Mouse (Mus musculus) ES-Bruce4 (cell line): Measurements from ENCODE around the gene Arl15.

ENCODE experiments used
- CTCF ChIP-seq: IDR thresholded peaks from one replicate; pipeline ENCODE4 v1.8.1; 2011; ENCODE audit warnings: low read depth, low read length
- POLR2A ChIP-seq: IDR thresholded peaks from one replicate; pipeline ENCODE4 v1.8.1; 2011; ENCODE audit warnings: low read length; ENCODE audit not compliant: insufficient read depth

DNA sequence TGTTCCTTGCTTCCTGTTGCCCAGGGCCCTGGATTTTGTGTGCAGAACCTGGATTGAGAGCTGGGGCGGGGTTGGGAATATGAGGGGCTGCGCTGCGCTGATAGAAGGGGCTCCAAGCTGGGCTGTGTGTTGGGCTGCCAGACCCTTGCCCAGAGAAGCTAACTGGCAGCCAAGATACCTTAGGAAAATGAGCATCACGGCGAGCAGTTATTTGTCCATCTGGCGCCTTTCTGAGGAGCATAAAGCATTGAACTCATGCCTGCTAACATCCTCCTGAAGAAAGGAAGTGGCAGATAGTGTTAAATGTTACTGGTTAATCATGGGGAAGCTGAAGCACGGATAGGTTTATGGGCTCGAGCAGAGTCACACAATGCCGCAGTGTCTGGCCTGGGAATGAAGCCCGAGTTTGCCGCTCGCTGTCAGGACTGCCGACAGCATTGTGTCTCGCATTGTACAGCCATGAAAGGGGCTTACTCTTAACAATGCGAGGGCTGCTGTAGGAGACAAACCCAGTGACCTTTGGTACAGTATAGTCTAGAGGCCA is 123.6 kb downstream of the Arl15 start:
- TF ChIP-seq CTCF (no peak), POLR2A (no peak)
